Mouse (Mus musculus) erythroblast, embryonic 14.5 days (primary cell): ENCODE measurements around the gene Hoxa9.

Experiments
- GATA1 ChIP-seq: IDR thresholded peaks from 2 replicates; pipeline ENCODE4 v1.6.1; 2012; ENCODE audit warnings: low read length, inconsistent platforms, mixed read lengths
- TAL1 ChIP-seq: IDR thresholded peaks from 3 replicates; pipeline ENCODE4 v1.6.1; 2012; ENCODE audit warnings: low read length, inconsistent platforms, mixed read lengths

DNA sequence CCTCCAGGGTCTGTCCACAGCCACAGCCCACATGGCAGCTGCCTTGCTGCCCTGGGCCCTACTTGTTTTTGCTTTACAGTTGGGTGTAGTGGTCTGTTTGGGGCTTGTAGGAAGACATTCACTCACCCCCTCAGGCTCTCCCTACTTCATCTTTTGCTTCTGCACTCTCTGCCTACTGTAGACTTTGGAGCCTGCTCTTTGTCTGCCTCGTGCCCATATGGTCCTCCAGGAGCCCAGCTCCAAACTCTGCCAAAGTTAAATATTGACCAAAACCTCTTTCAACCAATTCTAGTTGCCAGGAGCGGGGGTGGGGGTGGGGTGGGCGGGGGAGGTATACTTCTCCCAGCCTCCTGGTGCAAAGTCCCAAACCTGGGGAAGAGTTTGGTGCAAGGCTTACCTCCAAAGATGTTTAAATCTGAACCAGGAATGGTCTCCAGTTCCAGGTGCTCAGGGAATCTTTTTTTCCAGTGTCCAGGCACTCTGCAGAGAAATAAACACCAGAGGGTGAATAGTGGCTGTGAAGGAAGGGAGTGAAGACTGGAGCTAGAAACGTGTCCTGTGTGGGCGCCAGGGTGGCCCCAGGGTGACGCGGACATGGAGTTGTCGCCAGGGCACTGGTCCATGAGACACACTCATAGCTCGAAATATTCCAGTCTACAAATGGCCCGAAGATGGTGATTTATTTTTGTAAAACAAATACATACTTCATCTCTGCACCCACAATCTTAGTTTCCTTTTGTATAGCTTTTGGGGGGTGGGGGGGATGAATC, 47.4 kb downstream of the Hoxa9 start:
- TF ChIP-seq GATA1 (no peak), TAL1 (no peak)
